Mouse (Mus musculus): ENCODE data around the gene Olfr1346. TPM values are rescaled to one million over a fixed set of nuclear protein-coding genes. Genes with fewer than 3 reads are reported as not detected.
"Not testable (repeated sequence)": the region's sequence is repeated elsewhere in the genome, so short reads cannot be mapped to it uniquely, and the experiment has no call there.

Olfr1346 gene
- not detected in 2 replicates for polyA plus RNA-seq (2016; fragmentation: Nextera tagmentation; extraction: Ambion mirVana)

GRCm38 (mm10) chr7:6466951-6467350 is at the start of gene Olfr1346:
TSS of gene Olfr1346 (plus strand) at chr7:6467101.
- no peak within 1 kb of the TSS for H3K4me2 ChIP-seq (replicated peaks)
- H3K9me3 ChIP-seq = no peaks in the 10 kb centered on the region
- H3K27me3 ChIP-seq = no peaks in the 10 kb centered on the region
- H3K36me3 ChIP-seq = no peaks in the 10 kb centered on the region
- no peak within 1 kb of the TSS for H3K27ac ChIP-seq
- no peak within 1 kb of the TSS for H3K4me3 ChIP-seq
- no peaks in the 10 kb centered on the region for H3K4me1 ChIP-seq
- ATAC-seq (ENCODE audit: insufficient number of reproducible peaks, insufficient read depth, low FRiP score, low TSS enrichment) = no peak
- H3K9ac ChIP-seq = no peak within 1 kb of the TSS

GRCm38 (mm10) chr7:6419894-6420293 is 47.0 kb upstream of the Olfr1346 start:
- no peaks in the 10 kb centered on the region for H3K27me3 ChIP-seq
- H3K4me3 ChIP-seq = no peak overlapping the region
- no peak overlapping the region for H3K27ac ChIP-seq
- no peak overlapping the region for H3K9ac ChIP-seq
- ATAC-seq (ENCODE audit: insufficient number of reproducible peaks, insufficient read depth, low FRiP score, low TSS enrichment) = no peak
- 81% methylated on average over 6 of the region's 6 CpGs for WGBS
- no peaks in the 10 kb centered on the region for H3K36me3 ChIP-seq
- H3K9me3 ChIP-seq = 0 out of 2 replicates have a peak, but pooled peaks cover 5% of the 10 kb centered on the region
- no peak overlapping the region for H3K4me2 ChIP-seq (replicated peaks)
- no peaks in the 10 kb centered on the region for H3K4me1 ChIP-seq

GRCm38 (mm10) chr7:6429381-6429780 is 37.5 kb upstream of the Olfr1346 start:
- Histone ChIP-seq H3K9ac (no peak overlapping the region), H3K36me3 (no peaks in the 10 kb centered on the region), H3K27me3 (no peaks in the 10 kb centered on the region), H3K9me3 (peaks cover 8% of the 10 kb centered on the region; the same call in 1 of the 2 replicates), H3K27ac (no peak overlapping the region), H3K4me3 (no peak overlapping the region), H3K4me2 (replicated peaks) (no peak overlapping the region), H3K4me1 (no peaks in the 10 kb centered on the region)
- no peak for ATAC-seq (ENCODE audit: insufficient number of reproducible peaks, insufficient read depth, low FRiP score, low TSS enrichment)
- WGBS = 87% methylated on average over 3 of the region's 3 CpGs

GRCm38 (mm10) chr7:6430342-6430741 is 36.6 kb upstream of the Olfr1346 start:
- no peaks in the 10 kb centered on the region for H3K27me3 ChIP-seq
- WGBS = 39% methylated on average over 2 of the region's 2 CpGs

GRCm38 (mm10) chr7:6438388-6438787 is 28.5 kb upstream of the Olfr1346 start, which contains the start of gene Olfr1344:
TSS of gene Olfr1344 (plus strand) at chr7:6438688.
- Histone ChIP-seq H3K27me3 (no peaks in the 10 kb centered on the region), H3K4me2 (replicated peaks) (no peak within 1 kb of the TSS), H3K36me3 (no peaks in the 10 kb centered on the region), H3K9me3 (0 out of 2 replicates have a peak, but pooled peaks cover 8% of the 10 kb centered on the region), H3K27ac (no peak within 1 kb of the TSS), H3K4me3 (no peak within 1 kb of the TSS), H3K4me1 (no peaks in the 10 kb centered on the region), H3K9ac (no peak within 1 kb of the TSS)
- WGBS = 79% methylated on average over 3 of the region's 3 CpGs
- ATAC-seq (ENCODE audit: insufficient number of reproducible peaks, insufficient read depth, low FRiP score, low TSS enrichment) = no peak

More at GRCm38 (mm10) chr7:6430342-6430741, 36.6 kb upstream of the Olfr1346 start:
- ATAC-seq (ENCODE audit: insufficient number of reproducible peaks, insufficient read depth, low FRiP score, low TSS enrichment) = no peak
- H3K4me1 ChIP-seq = no peaks in the 10 kb centered on the region
- peaks cover 5% of the 10 kb centered on the region; the same call in 1 of the 2 replicates for H3K9me3 ChIP-seq
- H3K27ac ChIP-seq = no peak overlapping the region
- no peaks in the 10 kb centered on the region for H3K36me3 ChIP-seq
- no peak overlapping the region for H3K4me3 ChIP-seq
- H3K4me2 ChIP-seq (replicated peaks) = no peak overlapping the region
- no peak overlapping the region for H3K9ac ChIP-seq

- Histone ChIP-seq H3K27me3 (no peaks in the 10 kb centered on the region), H3K4me2 (replicated peaks) (no peak overlapping the region), H3K9ac (no peak overlapping the region), H3K9me3 (0 out of 2 replicates have a peak, but pooled peaks cover 8% of the 10 kb centered on the region), H3K4me1 (no peaks in the 10 kb centered on the region), H3K36me3 (no peaks in the 10 kb centered on the region), H3K4me3 (no peak overlapping the region), H3K27ac (no peak overlapping the region)
- ATAC-seq (ENCODE audit: insufficient number of reproducible peaks, insufficient read depth, low FRiP score, low TSS enrichment) = no peak
- WGBS = 56% methylated on average over 2 of the region's 2 CpGs
These were observed 25.7 kb upstream of the Olfr1346 start for GRCm38 (mm10) chr7:6441173-6441572.

GRCm38 (mm10) chr7:6447771-6448170 is 19.1 kb upstream of the Olfr1346 start:
- Histone ChIP-seq H3K27me3 (no peaks in the 10 kb centered on the region), H3K9me3 (peaks cover 16% of the 10 kb centered on the region; the same call in 1 of the 2 replicates), H3K9ac (no peak overlapping the region), H3K4me3 (no peak overlapping the region), H3K36me3 (no peaks in the 10 kb centered on the region), H3K27ac (no peak overlapping the region), H3K4me1 (no peaks in the 10 kb centered on the region), H3K4me2 (replicated peaks) (no peak overlapping the region)
- no peak for ATAC-seq (ENCODE audit: insufficient number of reproducible peaks, insufficient read depth, low FRiP score, low TSS enrichment)
- whole genome bisulfite sequencing = 83% methylated on average over 5 of the region's 5 CpGs

GRCm38 (mm10) chr7:6455868-6456267 is 11.0 kb upstream of the Olfr1346 start, which contains the start of gene Olfr1336:
TSS of gene Olfr1336 (plus strand) at chr7:6456168.
- H3K27me3 ChIP-seq = no peaks in the 10 kb centered on the region
- H3K4me1 ChIP-seq = no peaks in the 10 kb centered on the region
- peaks cover 11% of the 10 kb centered on the region; the same call in 1 of the 2 replicates for H3K9me3 ChIP-seq
- H3K9ac ChIP-seq = no peak within 1 kb of the TSS
- no peak within 1 kb of the TSS for H3K4me2 ChIP-seq (replicated peaks)
- H3K36me3 ChIP-seq = no peaks in the 10 kb centered on the region
- no peak within 1 kb of the TSS for H3K4me3 ChIP-seq
- no peak within 1 kb of the TSS for H3K27ac ChIP-seq
- no peak for ATAC-seq (ENCODE audit: insufficient number of reproducible peaks, insufficient read depth, low FRiP score, low TSS enrichment)

- 47% methylated on average over 3 of the region's 3 CpGs for WGBS
- no peaks in the 10 kb centered on the region for H3K27me3 ChIP-seq
- peaks cover 11% of the 10 kb centered on the region; the same call in 1 of the 2 replicates for H3K9me3 ChIP-seq
- no peak overlapping the region for H3K27ac ChIP-seq
- H3K9ac ChIP-seq = no peak overlapping the region
- no peaks in the 10 kb centered on the region for H3K36me3 ChIP-seq
- no peak overlapping the region for H3K4me2 ChIP-seq (replicated peaks)
- H3K4me1 ChIP-seq = no peaks in the 10 kb centered on the region
- no peak for ATAC-seq (ENCODE audit: insufficient number of reproducible peaks, insufficient read depth, low FRiP score, low TSS enrichment)
- H3K4me3 ChIP-seq = no peak overlapping the region
These were observed 10.5 kb upstream of the Olfr1346 start for GRCm38 (mm10) chr7:6456399-6456798.

GRCm38 (mm10) chr7:6477633-6478032 is 10.7 kb downstream of the Olfr1346 start:
- not testable (repeated sequence) for H3K27ac ChIP-seq; H3K4me1 ChIP-seq; H3K9ac ChIP-seq; H3K9me3 ChIP-seq; H3K4me3 ChIP-seq; H3K4me2 ChIP-seq (replicated peaks); H3K36me3 ChIP-seq; H3K27me3 ChIP-seq; ATAC-seq (ENCODE audit: insufficient number of reproducible peaks, insufficient read depth, low FRiP score, low TSS enrichment)
- WGBS = 77% methylated on average over 2 of the region's 2 CpGs

GRCm38 (mm10) chr7:6486841-6487240 is 19.9 kb downstream of the Olfr1346 start, which contains the start of gene Olfr5:
TSS of gene Olfr5 (minus strand) at chr7:6486941.
- Histone ChIP-seq H3K27ac (no peak within 1 kb of the TSS), H3K9me3 (0 out of 2 replicates have a peak, but pooled peaks cover 6% of the 10 kb centered on the region), H3K4me2 (replicated peaks) (no peak within 1 kb of the TSS), H3K9ac (no peak within 1 kb of the TSS), H3K27me3 (no peaks in the 10 kb centered on the region), H3K4me1 (no peaks in the 10 kb centered on the region), H3K36me3 (no peaks in the 10 kb centered on the region), H3K4me3 (no peak within 1 kb of the TSS)
- ATAC-seq (ENCODE audit: insufficient number of reproducible peaks, insufficient read depth, low FRiP score, low TSS enrichment) = no peak
- 30% methylated on average over 2 of the region's 2 CpGs for WGBS

- Histone ChIP-seq H3K36me3 (no peaks in the 10 kb centered on the region), H3K9me3 (0 out of 2 replicates have a peak, but pooled peaks cover 9% of the 10 kb centered on the region), H3K4me2 (replicated peaks) (no peak within 1 kb of the TSS), H3K27ac (no peak within 1 kb of the TSS), H3K9ac (no peak within 1 kb of the TSS), H3K27me3 (no peaks in the 10 kb centered on the region), H3K4me1 (no peaks in the 10 kb centered on the region), H3K4me3 (no peak within 1 kb of the TSS)
- no peak for ATAC-seq (ENCODE audit: insufficient number of reproducible peaks, insufficient read depth, low FRiP score, low TSS enrichment)
- 47% methylated on average over 1 of the region's 1 CpGs for WGBS
These were observed 32.8 kb downstream of the Olfr1346 start, which contains the start of gene Olfr1347 for GRCm38 (mm10) chr7:6499655-6500054. TSS of gene Olfr1347 (minus strand) at chr7:6499755.

Measured in embryonic facial prominence, embryonic 12.5 days (tissue).